Mouse (Mus musculus) cerebellum, adult 2 months (tissue): Measurements from ENCODE around the gene Pdgfb. TPM values are rescaled to one million over a fixed set of nuclear protein-coding genes. Genes with fewer than 3 reads are reported as not detected.
A peak's percentile ranks its signal among the peaks of the same experiment; 100 is the strongest.

Experiments used
- DNase-seq, 2 experiments: peaks; one replicate each; pipeline ENCODE4 v3.0.0; 2021
- H3K27ac ChIP-seq: fragments of 200-500 bp; 2 replicates; pipeline ENCODE4 v1.5.1; 2012; ENCODE audit warnings: low read length, control low read depth, inconsistent platforms; ENCODE audit not compliant: insufficient read depth
- H3K27me3 ChIP-seq: fragments of 200-500 bp; 2 replicates; pipeline ENCODE4 v1.6.1; 2012; ENCODE audit warnings: inconsistent platforms, mild to moderate bottlenecking, low read length, moderate library complexity; ENCODE audit not compliant: control insufficient read depth, insufficient read depth
- H3K4me1 ChIP-seq: fragments of 200-500 bp; 2 replicates; pipeline ENCODE4 v1.6.1; 2011; ENCODE audit warnings: low read length; ENCODE audit not compliant: control insufficient read depth, insufficient read depth
- H3K4me3 ChIP-seq: fragments of 200-500 bp; replicated peaks from 2 replicates; pipeline ENCODE3; 2011; ENCODE audit warnings: mild to moderate bottlenecking, low read depth, low read length, control low read depth; ENCODE audit not compliant: insufficient read depth
- CTCF ChIP-seq: fragments of 200-500 bp; IDR thresholded peaks from 2 replicates; pipeline ENCODE4 v1.5.1; 2011; ENCODE audit warnings: low read depth, mild to moderate bottlenecking, control low read depth, low read length, moderate library complexity, borderline replicate concordance; ENCODE audit not compliant: insufficient read depth
- POLR2A ChIP-seq: fragments of 200-500 bp; IDR thresholded peaks from 2 replicates; pipeline ENCODE4 v1.6.1; 2011; ENCODE audit warnings: low read length, control low read depth, borderline replicate concordance; ENCODE audit not compliant: insufficient read depth
- WGBS: fragments of 180-500 bp; shearing (Covaris S2); methylation state at CpG from one replicate; pipeline ENCODE4 v1.1.7; 2018; 5-methylcytosine and 5-hydroxymethylcytosine counted together
- polyA plus RNA-seq: library from polyadenylated mRNA; depleted of rRNA; stranded (reverse); fragments of >200 nt; gene quantifications from 2 replicates; pipeline ENCODE4 v1.2.3, GENCODE M21; 2012

The Pdgfb gene
- polyA plus RNA-seq, 1 experiment = 16.0 TPM

DNA sequence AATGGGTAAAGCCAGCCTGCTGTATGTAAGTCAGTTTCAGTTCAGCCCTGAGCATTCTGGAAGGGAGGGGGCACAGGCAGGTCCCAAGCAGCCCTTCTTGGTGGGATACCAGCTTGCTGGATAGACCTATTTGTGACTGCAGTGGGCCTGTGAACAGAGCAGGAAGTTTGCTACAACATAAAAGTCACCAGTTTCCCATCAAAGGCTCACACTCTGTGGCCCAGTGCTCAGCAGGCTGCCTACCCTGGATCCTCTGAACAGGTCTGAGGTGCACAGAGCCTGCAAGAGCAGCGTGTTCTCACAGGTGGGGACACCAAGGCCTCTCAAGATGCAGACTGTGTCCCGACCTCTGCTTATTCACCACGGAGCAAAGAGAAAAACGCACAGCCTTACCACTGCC is 5.7 kb upstream of the Pdgfb start:
- no peak overlapping the region for H3K4me3 ChIP-seq
- WGBS = 75% methylated on average over 4 of the region's 4 CpGs
- no peak overlapping the region for H3K27ac ChIP-seq
- H3K4me1 ChIP-seq = peaks cover 10% of the 10 kb centered on the region
- H3K27me3 ChIP-seq = no peaks in the 10 kb centered on the region
- TF ChIP-seq POLR2A (no peak), CTCF (no peak)
- DNase-seq = no peak

DNA sequence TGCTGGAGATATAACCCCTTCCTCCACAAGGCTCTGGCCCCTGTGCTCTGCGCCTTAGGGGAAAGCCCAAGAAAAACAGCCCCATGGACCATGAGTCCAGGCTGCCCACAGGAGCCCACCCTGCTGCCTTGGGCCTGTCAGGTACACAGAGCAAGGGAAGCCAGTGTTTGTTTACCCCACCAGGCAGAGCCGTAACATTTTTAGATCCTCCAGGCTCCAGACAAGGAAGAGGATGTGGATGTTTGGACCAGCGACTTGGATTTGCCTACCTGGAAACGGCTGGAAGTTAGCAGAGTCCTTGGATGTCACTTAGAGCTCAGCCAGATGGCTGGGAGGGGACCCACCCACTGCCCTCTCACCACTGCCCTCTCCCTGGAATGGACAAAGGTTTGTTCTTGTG is 4.8 kb upstream of the Pdgfb start:
- H3K27ac ChIP-seq = no peak overlapping the region

DNA sequence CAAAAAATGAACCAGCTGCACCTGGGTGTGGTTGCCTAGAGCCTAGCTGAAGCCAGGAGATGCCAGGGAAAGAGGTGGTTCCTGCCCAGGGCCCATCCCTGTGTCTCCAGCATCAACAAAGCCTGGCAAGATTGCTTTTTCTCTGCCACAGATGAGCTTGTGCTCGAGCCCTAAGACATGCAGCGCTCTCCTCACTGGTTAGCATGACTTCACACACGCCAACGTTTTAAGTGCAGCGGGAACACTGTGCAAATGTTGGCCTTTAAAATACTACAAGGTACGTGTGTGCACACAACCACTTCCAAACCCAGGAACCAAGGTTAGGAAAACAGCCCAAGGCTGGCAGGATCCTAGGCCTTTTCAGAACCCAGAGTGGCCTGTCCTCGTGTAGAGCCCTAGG is 4.4 kb upstream of the Pdgfb start:
- TF ChIP-seq CTCF = no peak
- TF ChIP-seq POLR2A = no peak
- no peaks in the 10 kb centered on the region for H3K27me3 ChIP-seq
- 83% methylated on average over 7 of the region's 7 CpGs for WGBS
- no peak overlapping the region for H3K4me3 ChIP-seq
- H3K27ac ChIP-seq = no peak overlapping the region
- H3K4me1 ChIP-seq = no peaks in the 10 kb centered on the region; the same call in 1 of the 2 replicates
- DNase-seq = no peak

More for the DNA sequence above, 4.8 kb upstream of the Pdgfb start:
- Histone ChIP-seq H3K4me1 (peaks cover 3% of the 10 kb centered on the region), H3K27me3 (no peaks in the 10 kb centered on the region), H3K4me3 (no peak overlapping the region)
- WGBS = 61% methylated on average over 4 of the region's 4 CpGs
- no peak for DNase-seq
- TF ChIP-seq CTCF (no peak), POLR2A (no peak)

DNA sequence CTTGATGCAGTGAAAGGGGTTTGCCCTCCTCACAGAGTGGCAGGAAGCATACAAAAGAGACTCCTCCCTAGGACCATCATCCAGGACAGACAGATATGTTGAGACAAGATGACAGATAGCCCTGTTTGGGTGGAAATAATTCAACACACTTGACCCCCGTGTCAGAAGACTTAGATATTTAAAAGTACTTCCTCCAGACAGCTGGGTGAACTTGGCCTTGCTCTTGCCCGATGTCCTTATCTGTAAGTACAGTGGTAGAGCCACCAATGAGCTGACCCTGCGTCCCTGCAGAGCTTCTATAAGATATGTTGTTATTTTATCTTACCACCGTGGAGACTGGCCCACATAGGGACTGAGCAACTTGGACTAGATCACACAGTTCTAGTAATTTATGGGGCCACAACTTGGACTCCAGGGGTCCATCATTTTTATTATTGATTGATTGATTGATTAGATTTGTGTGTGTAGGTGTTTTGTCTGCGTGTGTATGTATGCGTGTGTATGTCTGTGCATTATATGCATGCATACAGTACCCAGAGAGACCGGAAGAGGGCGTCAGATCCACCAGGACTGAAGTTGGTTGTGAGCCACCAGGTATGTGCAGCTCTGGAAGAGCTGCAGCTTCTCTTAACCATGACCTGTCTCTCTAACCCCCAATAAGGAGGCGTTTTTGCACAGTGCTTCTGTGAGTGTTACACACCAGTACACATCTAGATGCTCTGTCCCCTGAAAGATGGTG is 2.0 kb upstream of the Pdgfb start:
- Histone ChIP-seq H3K4me3 (no peak overlapping the region), H3K4me1 (no peaks in the 10 kb centered on the region; the same call in 1 of the 2 replicates), H3K27ac (no peak overlapping the region), H3K27me3 (no peaks in the 10 kb centered on the region)
- DNase-seq = no peak
- WGBS = 94% methylated on average over 9 of the region's 9 CpGs
- TF ChIP-seq CTCF = no peak
- no peak for TF ChIP-seq POLR2A

DNA sequence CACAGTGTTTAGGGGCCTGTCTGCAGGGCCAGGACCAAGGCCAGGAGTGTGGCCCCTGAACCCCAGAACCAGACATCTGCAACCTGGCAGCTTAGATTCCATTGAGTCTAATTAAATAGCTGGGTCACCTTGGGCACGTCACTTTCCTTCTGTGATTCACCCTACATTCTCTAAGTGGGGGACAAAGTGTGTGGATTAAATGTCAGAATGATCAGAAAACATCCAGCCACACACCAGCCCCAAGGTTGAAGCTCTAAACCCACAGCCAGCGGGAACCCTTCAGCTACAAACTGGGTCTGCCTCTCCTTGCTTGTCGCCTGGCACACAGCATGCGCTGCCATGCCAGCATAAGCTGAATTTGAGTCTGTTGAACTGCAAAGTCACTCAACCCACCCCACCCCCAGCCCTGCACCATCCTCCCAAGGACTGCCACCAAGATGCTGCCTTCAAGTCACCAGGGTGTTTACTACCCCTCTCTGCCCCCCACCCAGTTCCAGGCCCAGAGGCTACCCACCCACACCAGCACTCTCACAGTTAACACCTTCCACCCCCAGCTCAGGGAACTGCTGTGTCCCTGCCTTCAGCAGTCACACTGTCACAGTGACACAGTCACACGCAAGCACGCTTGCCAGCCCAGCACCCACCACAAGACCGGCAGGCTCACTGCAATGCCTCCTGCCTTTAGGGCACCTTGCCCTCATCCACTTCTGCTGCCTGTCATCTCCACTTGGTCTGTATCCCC is 605 bp upstream of the Pdgfb start:
- H3K4me3 ChIP-seq = no peak overlapping the region
- no peaks in the 10 kb centered on the region; the same call in 1 of the 2 replicates for H3K4me1 ChIP-seq
- no peak for TF ChIP-seq CTCF
- TF ChIP-seq POLR2A = no peak
- no peak overlapping the region for H3K27ac ChIP-seq
- no peak for DNase-seq
- H3K27me3 ChIP-seq = no peaks in the 10 kb centered on the region
- WGBS = 58% methylated on average over 7 of the region's 7 CpGs

DNA sequence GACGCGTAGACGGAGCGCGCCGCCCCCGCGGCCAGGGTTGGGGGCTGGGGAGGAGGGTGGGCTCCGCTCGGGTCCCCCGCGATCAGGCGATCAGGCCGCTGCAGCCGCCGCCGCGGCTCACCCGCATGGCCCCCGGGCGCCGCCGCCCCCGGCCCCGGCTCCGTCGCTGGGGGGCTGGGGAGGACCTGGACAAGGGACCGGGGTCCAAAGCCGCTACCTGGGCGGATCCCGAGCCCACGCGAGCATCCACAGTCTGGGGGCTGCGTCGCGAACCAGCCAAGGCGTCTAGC is 801 bp downstream of the Pdgfb start:
- 0% methylated on average over 22 of the region's 37 CpGs for WGBS
- TF ChIP-seq POLR2A = no peak
- no peak for TF ChIP-seq CTCF
- Histone ChIP-seq H3K4me1 (no peaks in the 10 kb centered on the region; the same call in 1 of the 2 replicates), H3K27me3 (no peaks in the 10 kb centered on the region), H3K4me3 (peak overlapping the region; percentile 93), H3K27ac (no peak overlapping the region)
- DNase-seq = no peak

DNA sequence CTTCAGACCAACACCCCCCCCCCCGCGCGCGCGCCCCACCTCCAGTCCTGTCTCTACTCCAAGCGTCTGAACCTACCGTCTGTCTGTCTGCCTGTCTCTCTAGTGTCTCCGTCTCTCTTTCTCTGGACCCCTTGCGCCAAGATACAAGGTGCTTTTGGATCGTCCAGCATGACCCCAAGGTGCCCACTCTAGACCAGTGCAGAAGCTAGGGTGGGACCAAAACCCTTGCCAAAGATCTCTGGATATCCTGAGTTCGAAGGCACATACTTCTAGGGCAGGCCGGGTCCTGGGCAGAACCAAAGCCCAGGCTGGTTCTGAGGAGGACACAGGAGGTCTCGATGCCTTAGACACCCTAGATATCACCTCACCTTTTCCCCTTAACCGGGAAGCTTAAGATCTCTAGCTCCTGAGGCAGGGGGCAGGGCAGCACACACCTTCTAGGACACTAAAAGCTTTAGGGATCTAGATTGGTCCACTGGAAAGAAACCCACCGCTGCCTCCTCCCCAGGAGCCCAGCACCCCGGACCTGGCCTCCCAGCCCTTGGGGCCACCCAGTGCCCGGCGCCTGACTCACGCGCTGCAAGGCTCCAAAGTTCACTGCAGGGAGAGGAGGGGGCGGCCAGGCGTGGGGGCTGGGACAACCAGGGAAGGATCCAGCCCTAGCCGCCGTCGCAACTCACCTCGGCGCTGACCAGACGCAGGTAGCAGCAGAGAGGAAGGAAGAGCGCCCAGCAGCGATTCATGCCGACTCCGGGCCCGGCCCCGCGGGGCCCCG is 1.3 kb downstream of the Pdgfb start:
- Histone ChIP-seq H3K4me3 (peak overlapping the region; percentile 93), H3K4me1 (no peaks in the 10 kb centered on the region; the same call in 1 of the 2 replicates), H3K27ac (peak overlapping the region; percentile 50; the same call in 1 of the 2 replicates), H3K27me3 (no peaks in the 10 kb centered on the region)
- DNase-seq = peak in 1 of 2 experiments; percentile 29
- WGBS = 2% methylated on average over 36 of the region's 36 CpGs
- no peak for TF ChIP-seq POLR2A
- TF ChIP-seq CTCF = no peak
